Mouse (Mus musculus): Measurements from ENCODE around the gene Rhot1. TPM values are rescaled to one million over a fixed set of nuclear protein-coding genes. Genes with fewer than 3 reads are reported as not detected.

Gene Rhot1
- total and polyA plus RNA-seq, 2 experiments from 2014 or later, result 53.8 to 89.3 TPM

- DNase-seq (ENCODE audit: low spot score) (no peak), ATAC-seq (ENCODE audit: insufficient read depth, low read depth) (no peak)
- WGBS, result 60% methylated on average over 2 of the region's 2 CpGs
- Histone ChIP-seq H3K4me3 (ENCODE audit: low read depth, low read length) (no peak overlapping the region), H3K27ac (ENCODE audit: low read depth) (no peak overlapping the region), H3K9ac (replicated peaks; ENCODE audit: low read depth, low read length) (no peak overlapping the region), H3K4me2 (ENCODE audit: low read depth, low read length) (no peak overlapping the region), H3K36me3 (replicated peaks; ENCODE audit: control insufficient read depth, insufficient read depth, low read length) (no peaks in the 10 kb centered on the region), H3K9me3 (replicated peaks; ENCODE audit: control insufficient read depth, low read length) (peaks cover 4% of the 10 kb centered on the region; the same call in 1 of the 2 replicates), H3K4me1 (ENCODE audit: control insufficient read depth, insufficient read depth) (peaks cover 5% of the 10 kb centered on the region; the same call in 1 of the 2 replicates), H3K27me3 (ENCODE audit: control insufficient read depth, insufficient read depth, low read length) (0 out of 2 replicates have a peak, but pooled peaks cover 6% of the 10 kb centered on the region)
- 0 out of 2 replicates have a peak, but pooled peaks have one; percentile 8 for TF ChIP-seq CTCF (IDR thresholded peaks at IDR 0.05; ENCODE audit: low read depth)
- TF ChIP-seq EP300 (IDR thresholded peaks at IDR 0.05; ENCODE audit: low read depth), result no peak
Measured at GRCm38 (mm10) chr11:80291004-80291403, 82.2 kb downstream of the Rhot1 start.

DNA sequence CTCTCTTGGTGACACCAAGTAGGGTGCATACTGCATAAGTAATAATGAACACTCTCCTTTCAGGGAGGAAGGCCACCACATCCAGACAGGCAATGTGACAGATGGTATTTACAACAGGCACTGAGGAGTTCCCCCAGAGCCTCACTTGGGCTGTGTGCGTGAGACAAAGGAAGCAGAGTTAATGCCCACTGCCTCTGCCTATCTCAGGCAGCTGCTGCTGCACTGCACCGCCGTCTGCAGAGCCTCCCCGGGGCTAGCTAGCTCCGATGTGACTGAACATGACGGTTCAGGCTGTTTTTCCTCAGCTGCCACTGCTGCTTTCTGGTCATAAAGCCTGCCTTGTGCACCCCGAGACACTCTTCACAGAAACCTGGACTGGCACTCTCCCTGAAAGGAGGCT lies 83.6 kb downstream of the Rhot1 start:
- no peak for ATAC-seq (ENCODE audit: insufficient read depth, low read depth)
- Histone ChIP-seq H3K36me3 (replicated peaks; ENCODE audit: control insufficient read depth, insufficient read depth, low read length) (no peaks in the 10 kb centered on the region), H3K9ac (replicated peaks; ENCODE audit: low read depth, low read length) (no peak overlapping the region), H3K27me3 (ENCODE audit: control insufficient read depth, insufficient read depth, low read length) (0 out of 2 replicates have a peak, but pooled peaks cover 13% of the 10 kb centered on the region), H3K9me3 (replicated peaks; ENCODE audit: control insufficient read depth, low read length) (peaks cover 4% of the 10 kb centered on the region; the same call in 1 of the 2 replicates), H3K4me2 (ENCODE audit: low read depth, low read length) (no peak overlapping the region), H3K4me1 (ENCODE audit: control insufficient read depth, insufficient read depth) (peaks cover 5% of the 10 kb centered on the region; the same call in 1 of the 2 replicates), H3K27ac (ENCODE audit: low read depth) (no peak overlapping the region), H3K4me3 (ENCODE audit: low read depth, low read length) (no peak overlapping the region)
- DNase-seq (ENCODE audit: low spot score), result no peak
- TF ChIP-seq CTCF (IDR thresholded peaks at IDR 0.05; ENCODE audit: low read depth) (no peak), EP300 (IDR thresholded peaks at IDR 0.05; ENCODE audit: low read depth) (no peak)
- WGBS, result 63% methylated on average over 7 of the region's 7 CpGs

DNA sequence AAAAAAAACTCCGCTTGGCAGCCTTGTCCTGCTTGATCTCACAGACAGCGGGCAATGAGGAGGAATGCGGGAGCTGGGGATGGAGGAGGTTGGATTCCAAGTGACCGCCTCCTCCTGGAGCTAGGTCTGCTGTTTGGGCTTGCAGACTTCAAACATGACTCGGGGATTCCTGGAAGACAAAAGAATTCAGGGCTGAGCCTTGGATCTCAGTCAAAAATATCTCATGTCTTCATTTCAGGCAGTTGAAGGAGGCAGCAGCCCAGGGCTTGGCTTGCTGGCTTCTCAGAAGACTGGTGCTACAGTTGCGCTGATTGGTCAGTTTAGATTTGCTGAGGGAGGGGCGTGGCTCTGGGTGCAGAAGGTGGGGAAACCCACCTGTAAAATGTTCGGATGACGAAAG lies 86.2 kb downstream of the Rhot1 start:
- DNase-seq (ENCODE audit: low spot score) (no peak), ATAC-seq (ENCODE audit: insufficient read depth, low read depth) (no peak)
- TF ChIP-seq EP300 (IDR thresholded peaks at IDR 0.05; ENCODE audit: low read depth), result no peak
- no peak for TF ChIP-seq CTCF (IDR thresholded peaks at IDR 0.05; ENCODE audit: low read depth)
- Histone ChIP-seq H3K9me3 (replicated peaks; ENCODE audit: control insufficient read depth, low read length) (peaks cover 4% of the 10 kb centered on the region; the same call in 1 of the 2 replicates), H3K4me3 (ENCODE audit: low read depth, low read length) (no peak overlapping the region), H3K27ac (ENCODE audit: low read depth) (no peak overlapping the region), H3K4me1 (ENCODE audit: control insufficient read depth, insufficient read depth) (no peaks in the 10 kb centered on the region), H3K4me2 (ENCODE audit: low read depth, low read length) (no peak overlapping the region), H3K36me3 (replicated peaks; ENCODE audit: control insufficient read depth, insufficient read depth, low read length) (no peaks in the 10 kb centered on the region), H3K9ac (replicated peaks; ENCODE audit: low read depth, low read length) (no peak overlapping the region), H3K27me3 (ENCODE audit: control insufficient read depth, insufficient read depth, low read length) (peaks cover 32% of the 10 kb centered on the region)
- 20% methylated on average over 9 of the region's 9 CpGs for WGBS

DNA sequence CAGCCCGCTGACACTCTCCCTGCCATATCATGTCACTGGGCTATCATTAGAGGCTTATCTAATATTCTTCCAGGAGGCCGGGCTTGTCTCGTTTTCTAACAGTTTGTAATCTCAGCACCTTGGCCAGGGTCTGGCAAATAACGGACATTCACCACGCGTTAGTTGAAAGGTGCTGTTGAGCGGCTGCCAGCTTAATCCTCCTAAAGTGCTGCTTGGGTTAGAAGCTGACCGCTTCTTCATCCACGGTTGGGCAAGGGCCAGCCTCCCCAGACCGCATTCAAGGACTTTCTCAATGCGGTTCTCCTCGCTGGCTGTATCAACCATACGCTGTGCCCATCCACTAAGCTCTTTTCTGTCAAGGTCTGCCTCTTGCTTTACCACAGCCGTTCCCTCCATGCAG lies 87.0 kb downstream of the Rhot1 start:
- no peaks in the 10 kb centered on the region for H3K36me3 ChIP-seq (replicated peaks; ENCODE audit: control insufficient read depth, insufficient read depth, low read length)
- ATAC-seq (ENCODE audit: insufficient read depth, low read depth) (no peak), DNase-seq (ENCODE audit: low spot score) (no peak)
- 13% methylated on average over 14 of the region's 14 CpGs for WGBS
- peaks cover 39% of the 10 kb centered on the region for H3K27me3 ChIP-seq (ENCODE audit: control insufficient read depth, insufficient read depth, low read length)
- H3K4me1 ChIP-seq (ENCODE audit: control insufficient read depth, insufficient read depth), result no peaks in the 10 kb centered on the region
- H3K4me2 ChIP-seq (ENCODE audit: low read depth, low read length), result no peak overlapping the region
- H3K9me3 ChIP-seq (replicated peaks; ENCODE audit: control insufficient read depth, low read length), result peaks cover 4% of the 10 kb centered on the region; the same call in 1 of the 2 replicates
- H3K9ac ChIP-seq (replicated peaks; ENCODE audit: low read depth, low read length), result no peak overlapping the region
- H3K4me3 ChIP-seq (ENCODE audit: low read depth, low read length), result no peak overlapping the region
- H3K27ac ChIP-seq (ENCODE audit: low read depth), result no peak overlapping the region
- TF ChIP-seq CTCF (IDR thresholded peaks at IDR 0.05; ENCODE audit: low read depth) (no peak), EP300 (IDR thresholded peaks at IDR 0.05; ENCODE audit: low read depth) (no peak)

DNA sequence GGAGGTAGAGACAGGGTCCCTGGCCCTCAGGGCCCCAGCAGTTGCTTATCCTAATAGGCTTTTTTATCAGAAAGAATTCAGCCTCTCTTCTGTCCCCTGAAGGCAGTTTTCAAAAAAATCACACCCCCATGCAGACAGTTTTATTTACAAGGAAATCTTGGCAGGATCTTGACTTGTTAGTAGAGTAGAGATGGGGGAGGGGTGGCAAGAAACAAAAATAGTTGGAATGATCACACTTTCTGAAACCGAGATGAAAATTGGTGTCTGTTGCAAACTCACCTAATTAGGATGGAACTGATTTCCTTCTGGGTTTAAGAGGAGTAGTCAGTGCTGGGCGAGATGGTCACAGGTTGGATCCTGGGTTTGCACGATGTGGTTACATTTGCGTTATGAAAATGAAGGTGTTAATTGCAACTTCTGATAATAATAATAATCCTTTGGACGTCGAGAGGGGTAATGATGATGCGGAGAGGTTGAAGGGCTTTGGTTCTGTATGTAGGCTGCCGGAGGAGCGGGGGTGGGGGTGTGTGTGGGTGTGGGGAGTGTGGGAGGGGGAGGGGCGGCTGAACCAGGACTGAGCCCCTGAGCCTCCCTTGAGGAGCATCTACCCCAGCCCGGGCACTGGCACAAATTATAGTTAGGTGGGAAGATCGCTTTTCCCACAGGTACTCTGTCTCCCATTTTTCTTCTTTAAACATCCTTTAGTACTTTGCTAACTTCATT lies 90.9 kb downstream of the Rhot1 start:
- TF ChIP-seq EP300 (IDR thresholded peaks at IDR 0.05; ENCODE audit: low read depth), result no peak
- TF ChIP-seq CTCF (IDR thresholded peaks at IDR 0.05; ENCODE audit: low read depth), result no peak
- H3K9ac ChIP-seq (replicated peaks; ENCODE audit: low read depth, low read length), result no peak overlapping the region
- WGBS, result 9% methylated on average over 12 of the region's 12 CpGs
- no peak overlapping the region for H3K4me3 ChIP-seq (ENCODE audit: low read depth, low read length)
- DNase-seq (ENCODE audit: low spot score) (no peak), ATAC-seq (ENCODE audit: insufficient read depth, low read depth) (no peak)
- H3K9me3 ChIP-seq (replicated peaks; ENCODE audit: control insufficient read depth, low read length), result no peaks in the 10 kb centered on the region
- peaks cover 67% of the 10 kb centered on the region for H3K27me3 ChIP-seq (ENCODE audit: control insufficient read depth, insufficient read depth, low read length)
- H3K36me3 ChIP-seq (replicated peaks; ENCODE audit: control insufficient read depth, insufficient read depth, low read length), result no peaks in the 10 kb centered on the region
- H3K4me1 ChIP-seq (ENCODE audit: control insufficient read depth, insufficient read depth), result peaks cover 6% of the 10 kb centered on the region; the same call in 1 of the 2 replicates
- no peak overlapping the region for H3K27ac ChIP-seq (ENCODE audit: low read depth)
- peak overlapping the region; percentile 75 for H3K4me2 ChIP-seq (ENCODE audit: low read depth, low read length)
